Mouse (Mus musculus): ENCODE measurements at regions not wholly inside any gene's neighbourhood (a gene's known extent, or its start where the extent isn't known, plus 50 kb on each side); places are given as distances from the start of the nearest gene placed in this dataset.

GRCm38 (mm10) chr2:129908701-129909425, 103.3 kb upstream of the Tgm3 start:
- peaks cover 5% of the 10 kb centered on the region for H3K4me1 ChIP-seq (ENCODE audit: control insufficient read depth, insufficient read depth, low read length)
- no peak overlapping the region for H3K4me3 ChIP-seq (ENCODE audit: insufficient read depth, low read length)
- TF ChIP-seq POLR2A (IDR thresholded peaks at IDR 0.05; ENCODE audit: borderline replicate concordance, low read depth, low read length) (no peak), CTCF (IDR thresholded peaks at IDR 0.05; ENCODE audit: low read depth, low read length) (no peak)
- H3K27ac ChIP-seq (ENCODE audit: insufficient read depth, low read depth, low read length) = no peak overlapping the region

- Histone ChIP-seq H3K4me3 (ENCODE audit: insufficient read depth, low read length) (no peak overlapping the region), H3K27ac (ENCODE audit: insufficient read depth, low read depth, low read length) (no peak overlapping the region), H3K4me1 (ENCODE audit: control insufficient read depth, insufficient read depth, low read length) (no peaks in the 10 kb centered on the region)
- TF ChIP-seq CTCF (IDR thresholded peaks at IDR 0.05; ENCODE audit: low read depth, low read length) = no peak
- no peak for TF ChIP-seq POLR2A (IDR thresholded peaks at IDR 0.05; ENCODE audit: borderline replicate concordance, low read depth, low read length)
Observed at GRCm38 (mm10) chr2:129911203-129911921, 100.8 kb upstream of the Tgm3 start.

GRCm38 (mm10) chr2:129912556-129912955, 99.6 kb upstream of the Tgm3 start:
- Histone ChIP-seq H3K4me1 (ENCODE audit: control insufficient read depth, insufficient read depth, low read length) (no peaks in the 10 kb centered on the region), H3K27ac (ENCODE audit: insufficient read depth, low read depth, low read length) (no peak overlapping the region), H3K4me3 (ENCODE audit: insufficient read depth, low read length) (no peak overlapping the region)
- TF ChIP-seq CTCF (IDR thresholded peaks at IDR 0.05; ENCODE audit: low read depth, low read length) (no peak), POLR2A (IDR thresholded peaks at IDR 0.05; ENCODE audit: borderline replicate concordance, low read depth, low read length) (no peak)

- Histone ChIP-seq H3K4me3 (ENCODE audit: insufficient read depth, low read length) (no peak overlapping the region), H3K27ac (ENCODE audit: insufficient read depth, low read depth, low read length) (no peak overlapping the region)
- TF ChIP-seq CTCF (IDR thresholded peaks at IDR 0.05; ENCODE audit: low read depth, low read length) (no peak), POLR2A (IDR thresholded peaks at IDR 0.05; ENCODE audit: borderline replicate concordance, low read depth, low read length) (no peak)
Observed at GRCm38 (mm10) chr2:129914261-129914660, 97.9 kb upstream of the Tgm3 start.

GRCm38 (mm10) chr2:129916411-129916810, 95.7 kb upstream of the Tgm3 start:
- no peak overlapping the region for H3K27ac ChIP-seq (ENCODE audit: insufficient read depth, low read depth, low read length)
- no peaks in the 10 kb centered on the region for H3K4me1 ChIP-seq (ENCODE audit: control insufficient read depth, insufficient read depth, low read length)
- no peak for TF ChIP-seq CTCF (IDR thresholded peaks at IDR 0.05; ENCODE audit: low read depth, low read length)
- no peak for TF ChIP-seq POLR2A (IDR thresholded peaks at IDR 0.05; ENCODE audit: borderline replicate concordance, low read depth, low read length)
- H3K4me3 ChIP-seq (ENCODE audit: insufficient read depth, low read length) = no peak overlapping the region

More at GRCm38 (mm10) chr2:129914261-129914660, 97.9 kb upstream of the Tgm3 start:
- no peaks in the 10 kb centered on the region for H3K4me1 ChIP-seq (ENCODE audit: control insufficient read depth, insufficient read depth, low read length)

- H3K4me1 ChIP-seq (ENCODE audit: control insufficient read depth, insufficient read depth, low read length) = no peaks in the 10 kb centered on the region
- TF ChIP-seq POLR2A (IDR thresholded peaks at IDR 0.05; ENCODE audit: borderline replicate concordance, low read depth, low read length) (no peak), CTCF (IDR thresholded peaks at IDR 0.05; ENCODE audit: low read depth, low read length) (no peak)
- no peak overlapping the region for H3K27ac ChIP-seq (ENCODE audit: insufficient read depth, low read depth, low read length)
- no peak overlapping the region for H3K4me3 ChIP-seq (ENCODE audit: insufficient read depth, low read length)
Observed at GRCm38 (mm10) chr2:129918141-129918790, 93.9 kb upstream of the Tgm3 start.

GRCm38 (mm10) chr2:129919551-129919950, 92.6 kb upstream of the Tgm3 start:
- H3K4me1 ChIP-seq (ENCODE audit: control insufficient read depth, insufficient read depth, low read length) = no peaks in the 10 kb centered on the region
- H3K4me3 ChIP-seq (ENCODE audit: insufficient read depth, low read length) = no peak overlapping the region
- TF ChIP-seq CTCF (IDR thresholded peaks at IDR 0.05; ENCODE audit: low read depth, low read length) = no peak
- no peak for TF ChIP-seq POLR2A (IDR thresholded peaks at IDR 0.05; ENCODE audit: borderline replicate concordance, low read depth, low read length)
- H3K27ac ChIP-seq (ENCODE audit: insufficient read depth, low read depth, low read length) = no peak overlapping the region

GRCm38 (mm10) chr2:129927218-129927617, 84.9 kb upstream of the Tgm3 start:
- Histone ChIP-seq H3K4me1 (ENCODE audit: control insufficient read depth, insufficient read depth, low read length) (no peaks in the 10 kb centered on the region), H3K27ac (ENCODE audit: insufficient read depth, low read depth, low read length) (no peak overlapping the region), H3K4me3 (ENCODE audit: insufficient read depth, low read length) (no peak overlapping the region)
- TF ChIP-seq CTCF (IDR thresholded peaks at IDR 0.05; ENCODE audit: low read depth, low read length) (no peak), POLR2A (IDR thresholded peaks at IDR 0.05; ENCODE audit: borderline replicate concordance, low read depth, low read length) (no peak)

- TF ChIP-seq POLR2A (IDR thresholded peaks at IDR 0.05; ENCODE audit: borderline replicate concordance, low read depth, low read length) (no peak), CTCF (IDR thresholded peaks at IDR 0.05; ENCODE audit: low read depth, low read length) (no peak)
- H3K27ac ChIP-seq (ENCODE audit: insufficient read depth, low read depth, low read length) = no peak overlapping the region
- 0 out of 2 replicates have a peak, but pooled peaks cover under 1% of the 10 kb centered on the region for H3K4me1 ChIP-seq (ENCODE audit: control insufficient read depth, insufficient read depth, low read length)
- no peak overlapping the region for H3K4me3 ChIP-seq (ENCODE audit: insufficient read depth, low read length)
Observed at GRCm38 (mm10) chr2:129933578-129933977, 78.6 kb upstream of the Tgm3 start.

GRCm38 (mm10) chr2:129942824-129943223, 69.3 kb upstream of the Tgm3 start:
- Histone ChIP-seq H3K4me3 (ENCODE audit: insufficient read depth, low read length) (no peak overlapping the region), H3K27ac (ENCODE audit: insufficient read depth, low read depth, low read length) (no peak overlapping the region)
- TF ChIP-seq POLR2A (IDR thresholded peaks at IDR 0.05; ENCODE audit: borderline replicate concordance, low read depth, low read length) (no peak), CTCF (IDR thresholded peaks at IDR 0.05; ENCODE audit: low read depth, low read length) (no peak)

More at GRCm38 (mm10) chr2:129942824-129943223, 69.3 kb upstream of the Tgm3 start:
- peaks cover 15% of the 10 kb centered on the region; the same call in 1 of the 2 replicates for H3K4me1 ChIP-seq (ENCODE audit: control insufficient read depth, insufficient read depth, low read length)
